Mouse (Mus musculus) G1E-ER4 (cell line): ENCODE measurements around the gene Coq7. TPM values are rescaled to one million over a fixed set of nuclear protein-coding genes. Genes with fewer than 3 reads are reported as not detected.

Experiments
- GATA1 ChIP-seq: IDR thresholded peaks from one replicate; pipeline ENCODE4 v1.8.0; 2012; ENCODE audit warnings: low read length, inconsistent platforms
- polyA plus RNA-seq: library from polyadenylated mRNA; stranded (reverse); fragments of >175 nt; gene quantifications from 2 replicates; pipeline ENCODE4 v1.2.3, GENCODE M21; 2012

The Coq7 gene
- 35.3 and 48.4 TPM in 2 replicates for polyA plus RNA-seq

DNA sequence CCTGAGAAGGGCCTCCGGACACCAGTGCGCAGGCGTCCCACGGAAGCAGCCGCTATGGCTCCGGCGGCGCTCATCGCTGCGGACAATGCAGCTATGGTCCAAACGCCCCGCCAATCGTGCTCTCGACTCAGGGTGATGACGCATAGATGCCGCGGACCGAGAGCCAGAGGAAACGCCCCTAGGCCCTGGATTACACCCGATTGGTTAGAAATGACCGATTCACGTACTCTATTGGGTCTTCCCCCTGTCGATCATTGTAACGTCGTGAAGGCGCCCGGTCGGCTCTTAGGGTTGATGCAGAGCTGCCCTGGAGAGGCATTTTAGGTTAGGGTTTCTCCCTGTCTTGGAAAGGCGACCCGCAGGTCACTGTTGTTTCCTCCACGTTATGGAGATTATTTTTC, at the start of gene Coq7:
Gene Coq7, minus strand, starts transcription at position 179 of the 401 bp plus-strand sequence.
- TF ChIP-seq GATA1, result no peak

DNA sequence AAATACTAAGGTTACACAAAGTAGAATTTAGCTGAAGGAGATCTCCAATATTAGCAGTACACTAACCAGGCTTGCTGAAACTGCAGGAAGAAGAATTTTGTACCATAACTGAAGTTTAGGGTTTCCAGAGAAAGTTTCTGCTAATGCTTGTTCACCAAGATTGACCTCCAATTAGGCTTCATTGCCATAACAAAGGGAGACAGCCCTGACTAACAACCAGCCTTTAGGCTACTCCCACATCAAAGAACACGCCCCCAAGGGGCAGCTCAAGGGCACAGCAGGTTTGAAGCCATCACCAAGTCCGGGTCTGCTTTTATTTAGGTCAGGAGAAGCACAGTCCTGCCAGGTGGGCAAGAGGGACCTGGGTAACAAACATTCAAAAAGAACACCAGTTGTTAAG, 46.8 kb upstream of the Coq7 start:
- TF ChIP-seq GATA1, result no peak

GRCm38 (mm10) chr7:118578269-118578668, 45.1 kb upstream of the Coq7 start:
- no peak for TF ChIP-seq GATA1

DNA sequence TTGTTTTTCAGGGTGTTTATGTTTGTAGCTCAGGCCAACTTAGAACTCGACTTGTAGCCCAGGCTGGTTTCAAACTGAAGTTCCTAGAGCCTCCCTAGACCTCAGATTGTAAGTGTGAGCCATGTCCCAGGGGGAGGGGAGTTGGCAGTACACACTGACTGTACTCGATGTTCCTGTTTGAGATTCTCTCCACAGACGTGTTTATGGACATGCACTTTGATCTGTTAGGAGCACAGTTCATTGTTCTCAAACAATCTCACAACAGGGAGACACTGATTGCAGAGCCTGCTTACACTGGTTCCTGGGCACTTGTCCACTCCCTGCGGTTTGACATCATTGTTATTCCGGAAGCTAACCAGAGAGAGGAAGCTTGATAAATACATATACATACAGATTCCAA, 38.9 kb upstream of the Coq7 start:
- TF ChIP-seq GATA1, result no peak

- no peak for TF ChIP-seq GATA1
These were observed 38.2 kb upstream of the Coq7 start for GRCm38 (mm10) chr7:118571350-118571749.

- no peak for TF ChIP-seq GATA1
These were observed 36.0 kb upstream of the Coq7 start for GRCm38 (mm10) chr7:118569121-118569543.

DNA sequence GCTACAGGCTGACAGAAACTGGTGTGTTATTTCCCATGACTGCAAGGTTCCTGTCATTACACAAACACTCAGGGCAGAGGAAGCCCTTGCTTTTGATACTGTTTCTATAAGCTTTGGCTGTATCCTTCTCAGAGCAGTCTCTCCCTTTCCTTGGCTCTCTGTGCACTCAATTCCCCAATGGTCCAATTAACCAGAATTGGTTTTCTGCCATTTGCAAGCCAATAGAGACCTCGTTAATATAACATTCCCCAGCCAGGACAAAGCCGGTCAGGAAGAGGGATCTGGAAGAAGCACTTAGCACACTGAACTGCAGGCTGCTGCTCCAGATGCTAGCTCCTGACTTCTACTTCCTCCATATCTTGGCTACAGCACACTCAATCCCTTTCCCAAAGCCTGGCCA, 21.1 kb upstream of the Coq7 start:
- TF ChIP-seq GATA1, result no peak

DNA sequence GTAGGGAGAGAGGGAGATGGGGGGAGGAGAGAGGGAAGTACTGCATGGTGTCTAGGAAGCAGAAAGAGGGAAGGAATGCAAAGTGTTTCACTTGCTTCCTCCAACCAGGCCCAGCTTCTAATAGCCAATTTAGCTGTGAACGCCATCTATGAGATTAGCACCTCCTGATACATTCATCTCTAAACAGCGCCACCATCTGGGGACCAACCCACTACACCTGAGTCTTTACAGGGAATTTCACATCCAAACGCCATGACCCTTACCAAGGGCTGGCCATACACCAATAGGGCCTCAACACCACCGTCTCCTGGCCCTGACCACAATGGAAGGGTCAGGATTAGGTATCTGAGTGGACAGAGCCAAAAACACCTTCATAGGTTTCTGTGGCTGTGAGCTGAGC, 20.7 kb upstream of the Coq7 start:
- TF ChIP-seq GATA1, result no peak

DNA sequence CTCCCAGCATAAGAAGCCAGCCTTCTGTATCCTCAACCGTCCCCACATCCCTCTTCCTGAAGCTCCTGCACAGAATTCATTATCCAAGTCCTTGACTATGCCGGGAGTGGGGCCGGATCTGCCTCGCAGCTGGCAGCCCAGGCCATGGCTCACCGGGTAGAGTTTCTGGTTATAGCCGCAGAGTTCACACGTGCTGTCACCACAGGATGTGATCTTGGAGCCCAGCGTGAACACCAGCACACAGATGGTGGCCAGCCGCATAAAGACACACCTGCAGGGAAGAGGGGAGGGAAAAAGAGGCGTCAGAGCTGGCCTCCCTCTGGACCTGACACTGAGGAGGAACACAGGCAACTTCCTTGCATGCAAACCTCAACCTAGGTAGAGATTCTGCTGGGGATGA, 14.3 kb upstream of the Coq7 start:
- no peak for TF ChIP-seq GATA1

DNA sequence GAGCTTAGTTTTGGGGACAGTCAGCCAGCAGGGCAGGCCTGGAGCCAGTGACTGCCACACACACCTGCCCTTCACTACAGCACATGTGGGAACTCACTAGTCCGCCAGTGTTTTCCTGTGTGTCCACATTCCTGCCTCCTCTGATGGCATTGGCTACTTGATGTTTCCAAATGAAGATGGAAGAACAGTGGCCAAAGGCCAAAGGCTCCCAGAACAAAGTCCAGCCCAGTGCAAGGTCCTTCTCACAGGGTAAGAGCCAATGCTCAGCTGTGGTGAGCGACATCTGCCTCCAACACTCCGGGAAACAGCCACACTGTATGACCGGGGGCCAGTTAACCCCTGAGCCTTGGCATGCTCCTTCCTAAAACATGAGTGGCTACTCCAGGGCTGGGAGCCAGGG, 11.0 kb upstream of the Coq7 start:
- no peak for TF ChIP-seq GATA1

GRCm38 (mm10) chr7:118535076-118535475, 1.9 kb upstream of the Coq7 start:
- TF ChIP-seq GATA1, result no peak

- no peak for TF ChIP-seq GATA1
These were observed 1.2 kb upstream of the Coq7 start for GRCm38 (mm10) chr7:118534326-118534725.

DNA sequence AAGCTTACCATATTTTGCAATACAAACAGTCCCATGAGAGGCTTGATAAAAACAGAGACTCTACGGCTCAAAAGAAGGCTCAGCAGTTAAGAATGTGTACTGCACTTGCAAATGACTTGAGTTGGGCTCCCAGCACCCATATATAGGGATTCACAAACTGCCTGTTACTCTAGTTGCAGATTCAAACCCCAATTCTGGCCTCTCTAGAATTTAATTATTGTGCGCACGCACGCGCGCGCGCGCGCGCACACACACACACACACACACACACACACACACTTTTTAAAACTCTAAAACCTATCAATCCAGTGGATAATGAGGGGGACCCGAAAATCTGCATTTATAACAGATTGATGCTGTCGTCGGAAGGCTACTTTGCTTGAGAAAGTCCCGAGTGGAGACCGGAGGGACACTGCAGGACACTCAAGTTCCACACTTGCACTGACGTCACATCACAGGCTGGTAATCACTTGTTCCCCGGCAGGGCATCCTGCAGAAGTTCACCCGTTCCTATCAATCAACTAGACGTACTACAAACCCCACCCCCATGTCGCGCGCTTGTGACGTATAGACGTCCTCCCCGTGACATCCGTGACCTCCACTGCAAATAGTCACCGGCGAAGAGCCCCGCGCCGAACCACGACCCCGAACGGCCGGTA, 508 bp downstream of the Coq7 start:
- no peak for TF ChIP-seq GATA1

DNA sequence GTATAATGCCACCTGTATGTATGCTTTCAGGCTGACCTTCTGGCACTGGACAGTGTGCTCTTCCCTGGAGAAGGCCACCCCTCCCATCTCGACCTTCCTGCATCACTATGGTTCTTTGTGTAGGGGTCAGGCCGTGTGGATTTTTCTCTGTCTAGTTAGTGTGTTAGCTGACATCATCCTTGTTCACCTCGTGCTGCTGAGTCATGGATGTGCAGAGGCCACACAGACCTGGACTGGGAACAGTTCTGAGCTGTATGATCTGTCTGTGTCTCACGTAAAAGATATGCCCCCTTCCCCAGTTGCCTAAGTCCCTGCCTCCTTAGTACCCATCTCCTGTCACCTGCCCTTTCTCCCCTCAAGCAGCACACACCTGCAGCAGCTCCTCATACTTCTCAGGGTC, 6.2 kb downstream of the Coq7 start:
- TF ChIP-seq GATA1, result no peak

GRCm38 (mm10) chr7:118522077-118522476, 11.1 kb downstream of the Coq7 start:
- TF ChIP-seq GATA1, result no peak

GRCm38 (mm10) chr7:118519661-118520060, 13.5 kb downstream of the Coq7 start:
- no peak for TF ChIP-seq GATA1

DNA sequence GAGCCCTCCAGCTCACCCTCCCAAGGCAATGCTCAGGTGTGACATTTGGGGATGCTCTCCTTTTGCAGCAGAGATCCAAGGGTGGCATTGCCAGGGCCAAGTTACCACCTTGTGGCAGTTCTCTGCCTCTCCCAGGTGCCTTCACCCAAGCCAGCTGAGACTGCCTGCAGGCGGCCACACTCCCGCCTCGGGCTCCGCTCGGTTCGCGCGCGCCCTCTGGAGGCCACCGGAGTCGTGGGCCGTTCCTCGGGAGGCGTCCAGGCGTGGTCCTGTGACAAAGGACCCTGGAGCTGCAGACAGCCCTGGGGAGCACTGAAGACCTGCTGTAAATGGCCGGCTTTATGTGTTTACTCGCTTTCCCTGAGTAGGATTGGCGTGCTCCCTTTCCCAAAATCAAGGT, 14.5 kb downstream of the Coq7 start:
- TF ChIP-seq GATA1, result no peak

DNA sequence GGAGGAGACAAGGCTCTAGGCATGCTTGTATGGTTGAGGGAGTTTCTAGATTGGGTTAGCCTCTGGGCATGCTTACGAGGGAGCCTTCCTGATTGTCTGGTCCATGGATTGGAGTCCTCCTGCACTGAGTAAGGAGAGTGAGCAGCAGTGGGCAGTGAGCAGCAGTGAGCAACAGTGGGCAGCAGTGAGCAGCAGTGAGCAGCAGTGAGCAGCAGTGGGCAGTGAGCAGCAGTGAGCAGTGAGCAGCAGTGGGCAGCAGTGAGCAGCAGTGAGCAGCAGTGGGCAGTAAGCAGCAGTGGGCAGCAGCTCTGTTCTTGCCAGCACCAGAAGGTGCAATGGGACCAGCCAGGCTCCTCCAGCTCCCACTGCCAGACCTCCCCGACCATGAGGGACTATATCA, 15.3 kb downstream of the Coq7 start:
- no peak for TF ChIP-seq GATA1
